Mouse (Mus musculus): ENCODE data around the gene Rpp40. TPM values are rescaled to one million over a fixed set of nuclear protein-coding genes. Genes with fewer than 3 reads are reported as not detected.

Rpp40 gene
- total RNA-seq (2021), result 1 to 10 TPM; 4.0 to 5.0 TPM
- long read RNA-seq, full-length matches to known transcripts, result 11 of 13 reads
- long read RNA-seq, partial matches to known transcripts, result 2 of 13 reads
- long read RNA-seq, other reads (novel, unspliced or antisense), result 0 of 13 reads

DNA sequence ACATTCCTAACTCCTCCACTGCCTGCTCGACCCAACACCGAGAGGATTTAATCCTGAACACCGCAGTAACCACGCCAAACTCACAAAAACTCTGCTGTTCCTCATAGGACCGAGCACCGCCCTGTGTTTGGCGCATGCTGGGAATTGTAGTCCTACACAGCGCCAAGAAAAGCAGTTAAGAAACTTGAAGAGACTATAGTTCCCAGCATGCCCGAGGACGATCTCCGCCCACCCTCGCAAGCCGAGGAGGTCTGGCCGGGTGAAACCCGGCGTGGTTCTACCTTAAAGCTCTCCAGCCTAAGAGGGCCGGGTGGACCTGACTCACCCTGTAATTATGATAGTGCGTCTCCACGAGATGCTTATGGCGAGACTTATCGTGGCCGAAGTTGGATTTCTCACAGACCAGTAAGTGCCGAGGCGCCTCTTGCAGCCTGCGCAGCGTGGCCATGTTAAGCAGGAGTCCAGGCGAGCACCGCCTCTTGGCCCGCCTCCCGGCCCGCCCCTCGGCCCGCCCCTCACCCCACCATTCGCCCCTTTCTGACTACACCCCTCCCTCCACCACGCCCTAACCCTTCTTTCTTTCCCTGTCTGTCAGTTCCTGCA lies at the start of gene Rpp40:
Gene Rpp40, minus strand, starts transcription at position 481 of the 603 bp plus-strand sequence.
- peak; percentile 87 to 90 for DNase-seq (ENCODE audit: low spot score in 2 of 2)

DNA sequence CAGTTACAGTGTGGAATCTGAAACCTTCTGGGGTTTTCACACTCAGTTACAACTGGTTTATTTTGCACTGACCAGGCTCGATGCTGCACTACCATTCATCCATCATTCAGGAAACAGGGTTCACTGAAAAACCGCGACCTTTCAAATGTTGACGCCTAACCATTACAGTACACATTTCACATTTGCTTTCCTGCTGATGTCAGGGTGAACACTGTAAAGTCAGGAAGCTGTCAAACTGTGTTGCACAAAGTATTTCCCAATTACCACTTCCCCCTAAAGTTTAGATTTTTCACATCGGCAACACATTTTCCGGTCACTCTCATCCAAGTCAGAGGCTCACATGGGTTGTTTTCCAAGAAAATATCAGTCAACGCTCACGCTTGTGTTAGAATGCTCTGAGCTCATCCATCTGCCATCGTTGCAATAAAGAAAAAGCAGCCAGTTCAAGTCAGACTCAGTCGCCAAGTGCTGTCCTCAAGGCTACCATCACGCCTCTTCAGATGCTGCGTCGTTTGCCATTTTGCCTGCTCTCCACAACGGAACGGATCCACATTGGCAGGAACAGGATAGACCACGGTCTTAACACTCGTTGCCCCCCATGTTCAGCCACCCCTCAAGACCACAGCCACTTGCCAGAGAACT lies 43.8 kb upstream of the Rpp40 start:
- DNase-seq (ENCODE audit: low spot score in 2 of 2), result no peak

DNA sequence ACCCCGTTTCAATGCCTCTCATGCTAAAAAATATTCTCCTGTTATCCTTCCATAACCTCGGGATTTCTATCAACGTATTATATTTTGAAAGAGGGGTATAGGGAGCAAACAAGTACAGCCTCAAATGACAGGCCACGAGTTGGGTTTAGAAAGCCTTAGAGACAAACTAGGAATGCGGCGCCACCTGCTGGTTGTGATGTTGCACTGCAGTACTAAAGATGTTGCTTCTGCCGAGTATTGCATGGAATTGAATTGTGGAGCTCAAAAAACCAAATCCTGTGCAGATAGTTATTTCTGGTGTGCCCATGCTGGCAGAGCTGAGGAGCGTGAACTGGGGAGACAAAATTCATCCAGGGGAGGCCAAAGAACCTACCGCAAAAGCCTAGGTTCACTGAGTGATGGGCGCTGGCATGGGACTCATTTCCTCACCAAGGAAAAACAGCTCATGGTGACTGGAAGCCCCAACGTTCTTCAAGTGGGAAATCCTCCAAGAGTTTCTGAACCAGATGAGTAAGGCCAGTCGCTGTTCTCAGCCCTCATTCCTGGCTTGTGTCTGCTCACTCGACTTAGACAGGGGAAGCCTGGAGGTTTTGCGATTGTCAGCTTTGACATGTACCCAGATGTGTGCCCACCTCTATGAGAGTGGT lies 41.3 kb upstream of the Rpp40 start:
- DNase-seq (ENCODE audit: low spot score in 2 of 2), result peak; percentile 87 to 88

DNA sequence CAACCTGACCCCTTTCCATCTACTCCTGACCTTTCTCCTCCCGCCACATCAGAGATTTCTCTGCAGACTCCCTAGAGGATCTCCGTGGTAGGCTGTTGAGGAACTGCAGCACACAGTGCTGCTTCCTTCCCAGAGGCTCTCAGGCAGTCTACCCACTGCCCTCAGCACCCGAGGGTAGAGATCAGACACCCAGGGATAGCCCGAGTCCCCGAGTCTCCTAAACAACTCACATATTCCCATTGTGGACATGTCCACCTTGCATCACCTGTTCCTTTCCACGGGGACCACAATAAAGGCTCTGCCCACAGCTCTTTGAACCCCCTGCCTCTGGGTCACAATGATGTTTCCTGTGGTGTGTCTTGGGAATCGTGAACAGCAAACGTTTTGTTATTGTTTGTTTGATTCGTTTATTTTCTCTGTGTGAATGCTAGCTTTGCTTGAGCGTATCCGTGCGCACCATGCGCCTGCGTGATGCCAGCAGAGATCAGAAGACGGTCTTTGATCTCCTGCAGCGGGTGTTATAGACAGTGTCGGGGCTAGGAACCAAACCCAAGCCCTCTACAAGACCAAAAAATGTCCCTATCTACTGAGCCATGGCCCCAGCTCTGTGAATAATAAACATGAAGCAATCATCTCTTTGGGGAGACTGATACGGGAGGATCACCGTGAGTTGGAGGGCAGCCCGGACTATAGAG lies 40.6 kb upstream of the Rpp40 start:
- no peak for DNase-seq (ENCODE audit: low spot score in 2 of 2)

DNA sequence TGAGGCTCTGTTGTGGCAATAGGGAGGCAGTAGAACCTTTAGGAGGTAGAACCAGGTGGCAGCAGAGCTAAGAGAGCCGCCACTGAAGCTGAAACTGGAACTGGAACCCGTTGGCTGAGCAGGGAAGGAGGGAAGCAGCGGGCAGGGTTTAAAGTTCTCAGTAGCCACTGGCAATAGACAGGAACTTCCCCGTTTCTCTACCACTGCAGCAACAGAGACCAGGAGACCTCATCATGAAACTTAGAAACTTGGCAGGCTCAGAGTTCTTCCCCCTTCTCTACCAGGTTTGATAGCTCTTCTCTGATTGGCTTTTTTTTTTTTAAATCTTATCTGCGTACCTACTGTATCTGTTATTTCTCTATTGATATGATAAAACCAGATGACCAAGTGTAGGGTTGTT lies 34.8 kb upstream of the Rpp40 start:
- no peak for DNase-seq (ENCODE audit: low spot score in 2 of 2)

DNA sequence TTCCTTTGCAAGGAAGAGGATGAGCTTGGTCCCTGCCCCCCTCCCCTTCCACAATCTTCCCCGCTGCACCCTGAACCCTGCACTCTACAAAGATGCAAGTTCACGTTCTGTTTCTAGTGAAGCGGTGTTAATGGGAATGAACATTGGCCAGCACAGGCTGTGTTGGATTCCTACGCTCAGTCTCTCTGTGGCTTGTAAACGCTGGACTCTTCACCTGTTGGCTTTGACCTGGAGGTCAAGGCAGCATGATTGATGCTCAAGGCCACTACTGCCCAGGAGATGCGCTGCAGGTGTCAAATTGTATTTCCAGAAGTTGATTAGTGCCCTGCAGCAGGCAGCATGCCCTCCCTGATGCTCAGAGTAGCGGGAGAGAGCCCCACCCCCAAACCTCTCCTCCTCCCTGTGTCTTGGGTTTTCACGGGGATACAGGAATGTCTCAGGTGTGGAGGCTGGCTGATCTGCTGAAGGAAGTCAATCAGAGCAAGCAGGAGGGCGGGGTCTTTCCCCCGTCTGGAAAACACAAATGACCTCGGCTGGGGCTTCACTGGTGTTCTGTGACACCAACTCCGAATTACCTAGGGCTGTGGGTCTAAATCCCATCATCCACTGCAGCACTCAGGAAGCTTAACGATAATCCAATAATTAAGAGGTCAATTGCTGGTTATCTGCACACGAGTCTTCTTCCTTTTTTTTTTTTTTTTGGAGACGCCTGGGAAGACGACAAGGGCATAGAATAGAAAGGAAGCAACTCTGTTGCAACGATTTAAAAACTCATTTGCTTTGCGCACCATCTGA lies 33.9 kb upstream of the Rpp40 start:
- DNase-seq (ENCODE audit: low spot score in 2 of 2), result no peak

DNA sequence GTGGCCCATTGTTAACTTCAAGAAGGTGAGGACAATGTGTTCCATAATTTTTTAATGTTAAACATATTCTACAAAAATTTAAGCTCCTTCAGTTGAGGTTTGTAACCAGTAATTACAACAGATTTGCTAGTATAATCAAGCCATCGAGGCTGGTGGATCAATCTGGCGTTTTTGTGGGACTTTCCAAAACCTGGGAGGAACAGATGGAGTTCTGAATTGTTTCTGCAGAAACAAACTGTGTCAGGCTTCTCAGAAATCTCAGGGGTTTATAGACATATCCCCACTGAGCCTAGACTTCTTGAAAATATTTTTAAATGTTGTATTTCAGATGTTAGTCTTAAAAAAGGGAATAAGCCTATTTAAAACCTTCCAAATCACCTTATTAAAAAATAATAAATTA lies 31.8 kb upstream of the Rpp40 start:
- DNase-seq (ENCODE audit: low spot score in 2 of 2), result peak in 1 of 2 experiments; percentile 36

DNA sequence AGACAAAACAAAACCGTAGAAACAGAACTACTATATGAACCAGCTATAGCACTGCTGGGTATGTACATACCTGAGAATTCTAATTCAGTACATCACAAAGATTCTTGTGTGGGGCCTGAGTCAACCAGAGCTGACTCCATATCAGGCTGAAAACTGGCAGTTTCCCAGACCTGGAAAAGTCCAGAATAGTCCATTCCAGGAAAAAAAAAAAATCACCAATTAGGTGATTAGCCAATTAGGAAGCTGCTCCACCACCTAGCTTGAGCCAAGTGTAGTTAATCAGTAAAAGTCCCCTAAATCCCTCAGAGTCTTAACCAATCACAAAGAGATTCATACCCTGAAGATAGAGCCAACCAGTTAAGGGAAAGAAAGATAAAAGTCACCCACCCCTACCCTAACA lies 5.3 kb upstream of the Rpp40 start:
- DNase-seq (ENCODE audit: low spot score in 2 of 2), result no peak

DNA sequence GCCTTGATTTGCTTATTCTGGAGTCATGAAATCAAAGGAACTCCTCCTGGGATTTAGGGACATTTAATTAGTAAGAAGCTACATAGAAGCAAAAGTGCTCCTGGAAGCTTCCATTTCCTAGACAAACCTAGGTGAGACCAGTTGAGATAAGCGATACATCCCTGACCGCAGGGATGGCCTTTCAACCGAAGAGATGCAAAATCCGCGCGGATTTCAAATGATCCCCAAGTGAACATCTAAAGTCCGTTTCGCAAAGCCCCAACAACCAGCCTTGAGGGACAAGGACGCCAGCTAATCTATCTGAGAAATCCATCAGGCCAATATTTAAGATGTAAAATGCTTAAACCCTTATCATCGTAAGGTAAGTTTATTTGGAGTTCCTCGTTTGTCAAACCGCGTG lies 781 bp downstream of the Rpp40 start:
- peak in 1 of 2 experiments; percentile 13 for DNase-seq (ENCODE audit: low spot score in 2 of 2)

DNA sequence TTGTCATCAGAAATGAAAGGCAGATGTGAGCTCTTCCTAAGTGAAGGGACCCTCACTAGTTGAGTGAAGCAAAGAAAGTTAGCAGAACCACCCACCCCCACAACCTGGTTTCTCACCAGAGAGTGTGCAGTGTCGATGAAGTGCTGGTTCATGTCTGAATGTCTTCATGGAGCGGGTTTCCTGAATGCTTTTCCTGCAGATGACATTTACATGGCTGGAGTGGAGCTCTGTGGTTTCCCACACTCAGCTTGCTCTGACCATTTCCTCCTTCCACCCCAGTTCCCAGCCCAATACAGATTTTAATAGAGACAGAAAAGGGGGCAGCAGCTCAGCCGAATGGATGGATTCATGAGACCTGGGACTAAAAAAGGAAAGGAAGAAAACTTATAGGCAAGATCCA lies 13.3 kb downstream of the Rpp40 start:
- DNase-seq (ENCODE audit: low spot score in 2 of 2), result no peak

DNA sequence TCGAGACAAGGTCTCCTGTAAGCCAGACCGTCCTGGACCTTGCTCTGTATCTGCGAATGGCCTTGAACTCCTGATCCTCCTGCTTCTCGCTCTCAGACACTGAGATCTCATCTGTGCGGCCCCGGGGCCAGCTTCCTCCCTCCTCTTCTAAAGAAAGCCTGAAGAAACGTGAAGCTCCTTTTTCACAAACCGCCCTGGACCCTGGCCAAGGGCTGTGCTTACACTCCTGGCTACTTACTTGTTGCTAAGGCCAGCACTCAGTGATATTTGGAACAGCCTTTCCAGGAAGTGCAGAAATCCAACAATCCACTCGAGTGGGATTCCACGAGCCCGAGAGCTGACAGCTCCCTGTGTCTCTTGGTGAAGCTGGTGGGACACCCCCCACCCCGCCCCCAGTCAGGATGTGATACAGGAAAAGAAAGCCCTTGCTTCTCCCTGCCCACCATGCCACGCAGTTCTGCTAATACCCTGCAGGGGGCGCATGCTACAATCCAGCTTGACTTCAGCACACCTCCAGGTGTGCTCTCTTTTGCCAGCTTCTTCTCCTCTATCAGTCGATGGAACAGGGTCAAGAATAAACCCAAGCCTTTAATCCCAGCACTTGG lies 19.9 kb downstream of the Rpp40 start:
- DNase-seq (ENCODE audit: low spot score in 2 of 2), result peak; percentile 37 to 53

DNA sequence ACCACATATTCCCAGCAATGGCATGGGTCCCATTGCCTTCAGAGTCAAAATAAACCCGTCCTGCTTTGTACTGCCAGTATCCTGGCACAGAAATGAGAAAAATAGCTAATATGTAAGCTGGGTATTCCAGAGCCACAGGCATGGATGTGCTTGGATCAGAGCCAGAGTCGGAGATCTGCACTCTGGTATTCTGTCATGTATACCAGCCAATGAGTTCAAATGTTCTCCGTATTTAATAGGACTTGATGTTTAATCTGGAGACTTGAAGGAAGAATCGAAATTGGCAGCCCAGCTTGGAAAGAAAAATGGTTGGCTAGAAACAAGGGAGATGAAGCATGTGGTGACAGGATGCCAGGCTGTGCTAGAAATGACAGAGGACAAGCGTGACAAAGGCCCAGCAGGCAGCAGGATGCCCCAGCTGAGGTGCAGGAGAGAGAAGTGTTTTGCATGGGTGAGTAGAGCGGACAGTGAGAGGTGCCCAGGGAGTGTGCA lies 25.6 kb downstream of the Rpp40 start:
- peak; percentile 27 to 52 for DNase-seq (ENCODE audit: low spot score in 2 of 2)

DNA sequence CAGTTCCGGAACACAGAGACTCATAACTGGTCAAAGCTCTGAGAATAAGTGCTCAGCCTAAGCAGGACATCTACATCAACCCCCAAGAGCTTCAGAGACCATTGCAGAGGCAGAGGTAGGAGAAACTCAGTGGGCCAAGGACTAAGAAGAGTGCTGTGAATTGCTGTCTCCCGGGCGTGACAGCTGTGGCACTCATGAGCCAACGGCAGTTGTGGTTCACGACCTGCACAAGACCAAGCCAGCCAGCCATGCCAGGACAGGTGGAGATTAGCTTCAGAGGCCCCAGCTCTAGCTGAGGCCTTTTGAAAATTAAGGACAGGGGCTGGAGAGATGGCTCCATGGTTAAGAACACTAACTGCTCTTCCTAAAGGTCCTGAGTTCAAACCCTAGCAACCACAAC lies 26.6 kb downstream of the Rpp40 start:
- DNase-seq (ENCODE audit: low spot score in 2 of 2), result no peak

DNA sequence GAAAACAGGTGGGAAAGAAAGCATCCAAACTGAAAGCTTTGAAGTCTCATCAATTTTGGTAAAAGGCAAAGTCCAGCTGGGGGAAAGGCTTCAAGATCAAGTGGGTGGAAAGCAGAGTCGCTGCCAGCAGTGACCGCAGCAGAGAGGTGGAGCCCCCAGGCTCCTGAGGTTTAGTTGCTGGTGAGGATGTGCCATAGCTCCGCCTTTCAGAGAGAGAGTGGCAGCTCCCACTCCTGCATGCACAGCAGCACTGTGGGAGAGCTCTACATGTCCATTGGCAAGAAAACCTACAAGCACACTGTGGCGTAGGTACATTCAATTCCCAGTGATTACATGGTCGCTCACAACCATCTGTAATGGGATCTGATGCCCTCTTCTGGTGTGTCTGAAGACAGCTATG lies 27.1 kb downstream of the Rpp40 start:
- no peak for DNase-seq (ENCODE audit: low spot score in 2 of 2)

DNA sequence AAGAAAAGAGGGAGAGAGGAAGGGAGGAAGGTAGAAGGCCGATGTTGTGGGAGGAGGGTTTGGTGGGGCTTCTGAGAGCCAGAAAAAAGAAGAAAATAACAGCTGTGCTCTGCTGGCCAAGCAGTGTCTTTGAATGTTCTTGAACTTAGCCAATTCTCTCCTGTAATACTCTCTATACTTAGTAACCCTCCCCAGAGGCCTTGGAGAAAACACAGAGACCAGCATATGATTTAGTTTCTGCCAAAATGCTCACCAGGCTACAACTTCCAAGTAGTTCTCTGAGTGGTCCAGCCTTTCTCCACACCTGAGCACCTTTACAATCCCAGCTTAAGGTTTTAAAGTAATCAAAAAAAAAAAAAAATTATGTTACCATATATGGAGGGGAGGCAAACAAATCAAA lies 27.9 kb downstream of the Rpp40 start:
- DNase-seq (ENCODE audit: low spot score in 2 of 2), result no peak

DNA sequence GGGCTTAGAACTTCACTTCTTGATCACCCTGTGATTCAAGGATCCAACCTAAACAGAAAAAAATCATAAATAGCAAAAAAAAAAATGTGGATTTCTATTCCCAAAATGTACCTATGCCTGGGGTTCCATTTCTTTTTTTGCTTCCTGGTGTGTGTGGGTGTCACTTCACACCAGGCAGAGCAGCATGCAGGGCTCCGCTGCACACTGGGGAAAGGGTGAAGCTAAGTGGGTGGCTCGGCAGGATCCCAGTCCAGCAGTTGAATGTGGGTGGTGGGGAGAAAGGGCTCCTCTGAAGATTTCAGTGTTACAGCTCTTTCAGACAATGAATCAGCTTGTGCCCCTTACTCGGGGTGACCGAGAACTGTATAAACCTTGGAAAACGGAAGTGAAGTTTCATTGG lies 30.8 kb downstream of the Rpp40 start:
- no peak for DNase-seq (ENCODE audit: low spot score in 2 of 2)

DNA sequence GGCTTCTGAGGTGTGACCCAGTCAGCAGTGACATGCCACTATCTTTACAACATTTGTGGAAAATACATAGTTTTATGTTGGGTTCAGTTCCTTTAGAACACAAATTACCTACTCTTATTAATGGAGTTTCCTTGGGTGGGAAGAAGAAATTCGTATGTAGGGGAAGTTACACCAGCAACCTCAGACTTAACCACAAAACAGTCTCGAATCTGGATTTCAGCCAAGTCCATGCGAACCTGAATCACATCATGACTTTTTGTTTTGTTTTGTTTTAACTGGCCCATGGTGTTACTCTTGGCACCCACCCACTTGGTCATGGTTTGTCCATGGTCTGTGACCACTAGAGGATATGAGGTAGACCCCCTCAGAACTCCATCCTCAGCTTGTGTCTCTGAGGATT lies 35.1 kb downstream of the Rpp40 start:
- no peak for DNase-seq (ENCODE audit: low spot score in 2 of 2)

DNA sequence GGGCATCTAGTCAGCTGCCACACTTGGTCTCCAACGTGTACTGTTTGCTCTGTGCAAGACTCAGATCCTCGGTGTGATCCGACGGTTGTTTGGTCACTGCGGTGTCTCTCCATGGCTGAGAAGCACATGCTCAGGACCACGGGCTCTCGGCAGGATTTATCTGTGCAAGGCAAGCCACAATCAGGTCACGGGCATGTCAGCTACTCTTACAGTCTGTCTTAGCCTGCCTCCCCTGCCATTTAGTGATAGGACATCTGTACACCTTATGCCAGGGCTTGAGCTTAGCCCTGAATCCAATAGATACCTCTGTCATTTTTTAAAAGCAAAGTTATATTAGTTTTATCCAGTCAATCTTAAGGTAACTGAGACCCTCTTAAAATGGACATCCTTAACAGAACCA lies 35.5 kb downstream of the Rpp40 start:
- DNase-seq (ENCODE audit: low spot score in 2 of 2), result no peak

DNA sequence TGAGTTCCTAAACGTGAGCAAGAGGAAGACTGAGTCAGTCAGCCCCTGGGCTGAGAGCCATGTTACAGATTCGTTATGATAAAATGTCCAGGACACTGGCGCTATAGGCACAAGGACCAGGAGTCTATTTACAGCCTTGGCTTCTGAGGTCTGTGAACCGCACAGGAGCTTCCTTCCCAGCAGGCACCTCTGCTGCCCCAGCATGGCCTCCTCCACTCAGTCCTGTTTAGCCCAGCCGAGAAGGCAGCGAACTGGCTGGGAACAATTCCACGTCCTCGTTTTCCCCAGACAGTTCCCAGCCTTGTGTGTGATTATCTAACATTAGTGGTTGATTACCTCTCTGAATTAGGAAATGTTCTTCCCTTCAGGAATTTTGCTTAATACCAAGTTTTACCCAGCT lies 45.2 kb downstream of the Rpp40 start:
- no peak for DNase-seq (ENCODE audit: low spot score in 2 of 2)

DNA sequence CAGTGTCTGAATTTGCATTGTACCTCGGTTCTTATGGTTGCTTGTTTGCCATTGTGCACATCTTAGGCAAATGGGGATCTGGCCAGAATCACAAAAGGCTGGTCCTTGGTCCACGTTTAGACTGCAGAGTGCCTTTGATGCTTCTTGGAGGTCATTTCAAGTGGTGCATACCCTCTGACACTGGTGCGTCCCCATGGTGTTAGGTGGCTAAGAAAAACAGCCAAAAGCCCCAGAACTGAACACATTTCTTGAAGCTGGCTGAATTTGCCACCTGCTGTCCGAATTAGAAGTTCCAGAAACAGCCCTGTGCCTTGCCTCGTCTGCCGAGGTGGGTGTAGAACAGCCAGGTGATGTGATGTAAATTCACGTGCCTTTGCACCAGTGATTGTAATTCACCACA lies 48.7 kb downstream of the Rpp40 start:
- no peak for DNase-seq (ENCODE audit: low spot score in 2 of 2)
